Mouse (Mus musculus) central nervous system, embryonic 14 days (tissue): ENCODE results near the gene Inpp4b. TPM values are rescaled to one million over a fixed set of nuclear protein-coding genes. Genes with fewer than 3 reads are reported as not detected.

Source experiments
- polyA plus RNA-seq: library from polyadenylated mRNA; depleted of rRNA; stranded (reverse); fragments of >200 nt; gene quantifications from 2 replicates; pipeline ENCODE4 v1.2.3, GENCODE M21; 2012; rRNA removed

Gene Inpp4b
- 1.7 and 2.3 TPM in 2 replicates for polyA plus RNA-seq

DNA sequence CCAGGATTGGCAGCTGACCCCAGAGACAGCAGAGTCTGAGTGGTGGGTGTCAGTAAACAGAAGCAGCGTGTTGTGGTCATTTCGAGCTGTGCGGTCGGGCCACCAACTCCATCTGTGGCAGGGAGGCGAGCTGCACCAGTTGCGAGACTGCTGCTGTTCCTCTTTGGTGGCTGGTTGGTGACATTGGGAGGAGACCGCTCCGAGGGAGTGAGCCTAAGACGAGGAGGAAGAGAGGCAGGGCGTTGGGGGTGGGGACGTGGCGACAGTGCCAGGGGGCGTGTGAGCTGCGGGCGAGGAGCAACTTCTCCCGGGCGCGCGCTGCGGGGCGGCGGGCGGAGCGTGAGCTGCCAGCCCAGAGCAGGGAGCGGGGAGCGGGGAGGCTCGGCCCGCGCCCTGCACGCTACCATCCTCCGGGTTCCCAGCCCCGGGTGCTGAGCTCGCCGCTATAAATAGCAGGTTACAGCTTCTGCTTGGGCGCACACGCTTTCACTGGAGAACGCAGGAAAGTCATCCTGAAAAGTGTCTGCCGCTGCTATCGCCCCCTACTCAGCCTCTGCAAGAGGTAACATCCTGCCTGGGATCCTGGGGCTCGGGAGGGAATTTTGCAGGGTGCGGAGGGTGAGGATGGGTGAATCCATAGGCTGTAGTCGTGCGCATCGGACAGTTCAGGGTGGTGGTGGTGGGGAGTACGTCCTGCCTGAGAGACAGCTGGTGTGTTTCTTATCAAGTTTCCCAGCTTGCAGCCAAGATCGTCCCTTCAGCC lies at the start of gene Inpp4b:
TSS of gene Inpp4b (plus strand) at position 321 of the 763 bp plus-strand sequence.

